Mouse (Mus musculus) CH12.LX (cell line): ENCODE results near the gene Plcl2. TPM values are rescaled to one million over a fixed set of nuclear protein-coding genes. Genes with fewer than 3 reads are reported as not detected.

Source experiments
- DNase-seq: peaks from one replicate; pipeline ENCODE4 v3.0.0-alpha.2; 2013; ENCODE audit errors: extremely low read depth
- H3K27ac ChIP-seq: 2 replicates; pipeline ENCODE4 v1.5.1; 2012; ENCODE audit warnings: low read depth, mild to moderate bottlenecking, control low read depth, moderate library complexity; ENCODE audit not compliant: insufficient read depth
- H3K27me3 ChIP-seq: replicated peaks from 2 replicates; pipeline ENCODE3; 2012; ENCODE audit warnings: inconsistent platforms
- H3K36me3 ChIP-seq, 2 experiments: replicated peaks in 1 of 2; 2 replicates each; pipeline versions ENCODE3 to v1.6.1; 2012; ENCODE audit warnings: inconsistent platforms in 1 of 2, low read length in 1 of 2, mild to moderate bottlenecking in 1 of 2, mixed read lengths in 1 of 2, moderate library complexity in 1 of 2; ENCODE audit not compliant: control insufficient read depth in 1 of 2, insufficient read depth in 1 of 2
- H3K4me1 ChIP-seq, 2 experiments: 2 replicates each; pipeline ENCODE4 v1.6.1; 2012; ENCODE audit warnings: inconsistent platforms in 1 of 2, moderate library complexity in 1 of 2; ENCODE audit not compliant: insufficient read depth in 2 of 2, control insufficient read depth in 1 of 2
- H3K4me2 ChIP-seq: 2 replicates; pipeline ENCODE4 v1.6.1; 2012; ENCODE audit warnings: low read depth, mild to moderate bottlenecking, control low read depth; ENCODE audit not compliant: poor library complexity, insufficient read depth, severe bottlenecking
- H3K4me3 ChIP-seq, 3 experiments: fragments of 150-350 bp in 1 of 3; sonication (generic) in 1 of 3; replicated peaks in 1 of 3; 2 replicates each; pipeline versions ENCODE3 to v1.5.1; 2011 to 2012; ENCODE audit warnings: low read depth in 2 of 3, low read length in 2 of 3, mild to moderate bottlenecking in 2 of 3, moderate library complexity in 2 of 3, control low read depth in 1 of 3, improper control_type of control experiment in 1 of 3, inconsistent platforms in 1 of 3, mixed read lengths in 1 of 3; ENCODE audit not compliant: poor library complexity in 1 of 3
- H3K79me2 ChIP-seq: replicated peaks from 2 replicates; pipeline ENCODE4 v1.6.1; 2012; ENCODE audit warnings: mild to moderate bottlenecking, moderate library complexity; ENCODE audit not compliant: control insufficient read depth, poor library complexity, insufficient read depth, severe bottlenecking; ENCODE audit errors: extremely low read depth
- H3K9ac ChIP-seq: 2 replicates; pipeline ENCODE4 v1.6.1; 2012; ENCODE audit warnings: low read depth, mild to moderate bottlenecking, control low read depth, moderate library complexity; ENCODE audit not compliant: insufficient read depth
- H3K9me3 ChIP-seq: replicated peaks from 2 replicates; pipeline ENCODE3; 2012; ENCODE audit warnings: low read length, inconsistent platforms, mixed read lengths
- BHLHE40 ChIP-seq: IDR thresholded peaks from 2 replicates; pipeline ENCODE4 v1.6.1; 2011; ENCODE audit warnings: mild to moderate bottlenecking, low read depth, low read length, improper control_type of control experiment
- CTCF ChIP-seq, 2 experiments: IDR thresholded peaks in 1 of 2; conservative IDR thresholded peaks in 1 of 2; 2 replicates each; pipeline ENCODE4 v1.5.1; 2011 to 2012; ENCODE audit warnings: low read depth in 2 of 2, low read length in 2 of 2, improper control_type of control experiment in 1 of 2, inconsistent platforms in 1 of 2, mild to moderate bottlenecking in 1 of 2, moderate library complexity in 1 of 2
- ELF1 ChIP-seq: IDR thresholded peaks from 2 replicates; pipeline ENCODE4 v1.6.1; 2014; ENCODE audit warnings: low read depth, mild to moderate bottlenecking, inconsistent platforms, low read length, improper control_type of control experiment
- GABPA ChIP-seq: IDR thresholded peaks from 2 replicates; pipeline ENCODE4 v1.6.1; 2012; ENCODE audit warnings: low read depth, low read length, improper control_type of control experiment, inconsistent platforms; ENCODE audit not compliant: insufficient replicate concordance
- HCFC1 ChIP-seq: IDR thresholded peaks from 2 replicates; pipeline ENCODE4 v1.6.1; 2012; ENCODE audit warnings: low read depth, mild to moderate bottlenecking, inconsistent platforms, low read length, improper control_type of control experiment
- IRF4 ChIP-seq: IDR thresholded peaks from 2 replicates; pipeline ENCODE4 v1.6.1; 2014; ENCODE audit warnings: low read depth, mild to moderate bottlenecking, inconsistent platforms, low read length, improper control_type of control experiment
- JUN ChIP-seq: IDR thresholded peaks from 2 replicates; pipeline ENCODE4 v1.6.1; 2011; ENCODE audit warnings: low read depth, mild to moderate bottlenecking, low read length, improper control_type of control experiment, moderate library complexity; ENCODE audit not compliant: insufficient read depth
- JUND ChIP-seq: conservative IDR thresholded peaks from 2 replicates; pipeline ENCODE4 v1.6.1; 2011; ENCODE audit warnings: low read depth, low read length, improper control_type of control experiment
- MAX ChIP-seq: IDR thresholded peaks from 2 replicates; pipeline ENCODE4 v1.6.1; 2011; ENCODE audit warnings: low read length, improper control_type of control experiment
- MAZ ChIP-seq: IDR thresholded peaks from 2 replicates; pipeline ENCODE4 v1.6.1; 2012; ENCODE audit warnings: low read depth, mild to moderate bottlenecking, inconsistent platforms, low read length, improper control_type of control experiment, moderate library complexity
- MXI1 ChIP-seq: IDR thresholded peaks from 2 replicates; pipeline ENCODE4 v1.6.1; 2011; ENCODE audit warnings: mild to moderate bottlenecking, low read depth, low read length, improper control_type of control experiment
- MYC ChIP-seq: IDR thresholded peaks from 2 replicates; pipeline ENCODE4 v1.6.1; 2011; ENCODE audit warnings: low read depth, mild to moderate bottlenecking, improper control_type of control experiment, low read length
- NRF1 ChIP-seq: IDR thresholded peaks from 2 replicates; pipeline ENCODE4 v1.6.1; 2014; ENCODE audit warnings: low read depth, mild to moderate bottlenecking, inconsistent platforms, low read length, improper control_type of control experiment, moderate library complexity
- POLR2A ChIP-seq: IDR thresholded peaks from 2 replicates; pipeline ENCODE4 v1.6.1; 2011; ENCODE audit warnings: low read depth, mild to moderate bottlenecking, improper control_type of control experiment, low read length
- POLR2AphosphoS2 ChIP-seq: IDR thresholded peaks from 2 replicates; pipeline ENCODE4 v1.6.1; 2011; ENCODE audit warnings: low read depth, low read length, improper control_type of control experiment
- RAD21 ChIP-seq: IDR thresholded peaks from 2 replicates; pipeline ENCODE4 v1.6.1; 2011; ENCODE audit warnings: low read depth, mild to moderate bottlenecking, low read length, improper control_type of control experiment, moderate library complexity
- RCOR1 ChIP-seq: conservative IDR thresholded peaks from 2 replicates; pipeline ENCODE4 v1.6.1; 2012; ENCODE audit warnings: low read depth, mild to moderate bottlenecking, inconsistent platforms, low read length, improper control_type of control experiment
- SIN3A ChIP-seq: IDR thresholded peaks from 2 replicates; pipeline ENCODE4 v1.6.1; 2012; ENCODE audit warnings: low read length, improper control_type of control experiment, inconsistent platforms
- TBP ChIP-seq: conservative IDR thresholded peaks from 2 replicates; pipeline ENCODE4 v1.6.1; 2011; ENCODE audit warnings: low read depth, low read length, improper control_type of control experiment
- USF1 ChIP-seq: IDR thresholded peaks from 2 replicates; pipeline ENCODE4 v1.6.1; 2014; ENCODE audit warnings: low read depth, mild to moderate bottlenecking, inconsistent platforms, low read length, improper control_type of control experiment
- USF2 ChIP-seq: conservative IDR thresholded peaks from 2 replicates; pipeline ENCODE4 v1.6.1; 2011; ENCODE audit warnings: low read depth, low read length, improper control_type of control experiment
- ZKSCAN1 ChIP-seq: IDR thresholded peaks from 2 replicates; pipeline ENCODE4 v1.6.1; 2012; ENCODE audit warnings: low read depth, inconsistent platforms, low read length, improper control_type of control experiment, borderline replicate concordance
- ZMIZ1 ChIP-seq: IDR thresholded peaks from 2 replicates; pipeline ENCODE4 v1.6.1; 2012; ENCODE audit warnings: low read depth, mild to moderate bottlenecking, inconsistent platforms, low read length, improper control_type of control experiment
- ZNF384 ChIP-seq: IDR thresholded peaks from 2 replicates; pipeline ENCODE4 v1.6.1; 2012; ENCODE audit warnings: low read depth, low read length, improper control_type of control experiment, inconsistent platforms
- dilution Hi-C: fragments of 300-500 bp; cut with MboI; formaldehyde crosslinking; loops from 2 replicates; pipeline ENCODE4 v1.14.3; 2020; ENCODE audit warnings: low sequenced_read_pairs; ENCODE audit not compliant: extremely low pct_unique_long_range_greater_than_20kb, extremely low pct_ligation_motif_present
- in situ Hi-C: fragments of 300-500 bp; cut with MboI; formaldehyde crosslinking; loops from 3 replicates; pipeline ENCODE4 v1.14.3; 2019; ENCODE audit warnings: low sequenced_read_pairs, low pct_ligation_motif_present, low pct_unique_long_range_greater_than_20kb, mixed read lengths
- polyA plus RNA-seq: library from polyadenylated mRNA; unstranded; fragments of >175 nt; gene quantifications from 2 replicates; pipeline ENCODE4 v1.2.1, GENCODE M21; 2012; ENCODE audit warnings: low read depth; ENCODE audit not compliant: insufficient read length
- total RNA-seq, 2 experiments: library from RNA; depleted of rRNA; stranded (reverse); fragments of 300-350 nt in 1 of 2; fragments of >200 nt in 1 of 2; gene quantifications; 2 replicates each; pipeline ENCODE4 v1.2.3; 2012 to 2014

Plcl2 gene
- total and polyA plus RNA-seq, 3 experiments: 9.0 to 16.6 (median 12.7) TPM

- TF ChIP-seq GABPA (no peak), POLR2AphosphoS2 (peak; percentile 61; the same call in 1 of the 2 replicates), CTCF (conservative IDR thresholded peaks at IDR 0.05 in 1 of 2, IDR thresholded peaks at IDR 0.05 in 1 of 2; ENCODE audit: low read depth in 2 of 2, low read length in 2 of 2) (no peak), JUND (no peak), ZMIZ1 (0 out of 2 replicates have a peak, but pooled peaks have one; percentile 11), RAD21 (no peak), BHLHE40 (peak; percentile 56; the same call in 1 of the 2 replicates), USF2 (no peak), MYC (peak; percentile 73; the same call in 1 of the 2 replicates), USF1 (no peak), ZNF384 (peak; percentile 98), MXI1 (no peak; the same call in 1 of the 2 replicates), SIN3A (peak; percentile 92), ZKSCAN1 (no peak), RCOR1 (no peak), NRF1 (no peak), POLR2A (peak; percentile 66)
- TF ChIP-seq, all 38 proteins: peak for 18
These were observed 38.6 kb upstream of the Plcl2 start (continued) for GRCm38 (mm10) chr17:50470432-50471078.

- in situ Hi-C loops: no loop called here
- H3K79me2 ChIP-seq: no peaks in the 10 kb centered on the region
- peak; percentile 74 for DNase-seq
- dilution Hi-C loops: no loop called here
- TF ChIP-seq JUN (no peak), TBP (0 out of 2 replicates have a peak, but pooled peaks have one; percentile 24), POLR2A (peak; percentile 63), MAZ (no peak), HCFC1 (peak; percentile 75), MAX (no peak), ELF1 (peak; percentile 98), IRF4 (no peak), USF2 (no peak)
- H3K4me1 ChIP-seq: peaks cover 8 to 13% of the 10 kb centered on the region in 2 experiments; a peak in 3 of 4 replicates
- peak overlapping the region in 1 of 3 experiments; percentile 57 for H3K4me3 ChIP-seq
- H3K27ac ChIP-seq: peak overlapping the region; percentile 48
- no peaks in the 10 kb centered on the region for H3K27me3 ChIP-seq
- no peaks in the 10 kb centered on the region for H3K9me3 ChIP-seq
- H3K36me3 ChIP-seq: no peaks in the 10 kb centered on the region
- peak overlapping the region; percentile 88 for H3K4me2 ChIP-seq
- H3K9ac ChIP-seq: peak overlapping the region; percentile 65; the same call in 1 of the 2 replicates
These were observed 38.0 kb upstream of the Plcl2 start for GRCm38 (mm10) chr17:50471230-50471629.
